Mouse (Mus musculus) hindlimb bud, embryonic 11.5 days (tissue): ENCODE results near the gene Fam214a.
A peak's percentile ranks its signal among the peaks of the same experiment; 100 is the strongest.

Experiments
- DNase-seq: peaks from one replicate; pipeline ENCODE4 v3.0.0-alpha.2; 2012; ENCODE audit warnings: low read depth, low spot score; ENCODE audit errors: extremely low spot score

Gene Fam214a

DNA sequence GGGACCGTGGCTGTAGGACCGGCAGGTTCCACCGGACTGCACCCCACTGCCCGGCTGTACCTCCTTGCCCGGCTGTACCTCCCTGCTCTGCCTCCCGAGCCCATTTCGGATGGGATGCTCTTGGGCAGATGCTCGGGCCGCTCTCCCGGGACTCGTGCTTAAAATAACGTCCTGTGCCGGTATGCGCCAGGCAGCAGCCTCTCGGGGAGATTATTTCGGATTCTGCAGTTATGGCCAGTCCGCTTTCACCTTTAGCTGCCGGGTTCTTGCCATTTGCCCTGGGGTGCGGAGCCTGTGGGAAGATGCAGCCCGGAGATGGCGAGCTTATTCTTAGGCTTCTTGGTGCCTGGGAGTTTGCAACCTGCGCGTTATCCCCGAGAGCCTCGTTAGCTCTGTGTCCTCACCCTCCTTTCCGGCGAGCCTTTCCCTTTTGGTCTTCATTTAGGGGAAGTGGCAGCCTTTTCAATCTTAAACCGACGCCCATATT, 119.1 kb downstream of the Fam214a start:
- peak; percentile 5 for DNase-seq

DNA sequence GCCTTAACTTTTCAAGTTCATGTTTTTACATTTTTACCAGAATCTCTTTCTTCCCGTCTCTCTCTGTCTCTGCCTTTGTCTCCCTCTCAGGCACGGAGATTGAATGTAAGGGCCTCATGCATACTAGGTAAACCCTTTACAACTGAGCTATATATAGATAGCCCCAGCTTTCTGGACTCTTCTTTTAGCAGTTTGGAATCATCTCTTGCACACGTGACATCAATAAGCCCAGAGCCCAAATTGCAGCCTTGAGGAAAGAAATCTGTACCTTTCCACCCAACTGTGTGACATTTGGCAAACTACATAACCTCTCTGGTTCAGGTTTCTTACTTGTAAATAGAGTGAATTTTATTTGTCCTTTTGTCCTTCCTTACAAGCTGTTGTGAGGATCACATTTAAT, 119.7 kb downstream of the Fam214a start:
- DNase-seq = no peak

DNA sequence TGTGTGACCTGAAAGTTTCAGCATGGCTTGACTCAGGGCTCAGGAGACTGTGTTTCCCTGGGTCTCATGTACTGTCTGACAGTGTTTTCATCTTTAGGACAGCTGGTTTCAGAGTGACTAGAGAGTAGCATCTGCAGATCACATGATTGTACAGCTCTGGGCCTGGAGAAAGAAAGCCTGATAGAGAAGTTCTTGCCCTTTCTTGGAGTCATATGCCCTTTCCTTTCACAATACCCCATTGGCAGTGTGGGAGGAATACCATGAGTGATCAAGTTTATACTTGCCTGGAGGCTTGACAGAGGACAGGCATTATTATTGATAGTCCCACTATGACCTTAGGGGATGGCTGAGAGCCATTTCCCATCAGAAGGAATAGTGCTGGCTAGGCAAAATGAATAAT, 124.5 kb downstream of the Fam214a start:
- no peak for DNase-seq
